Mouse (Mus musculus) E14TG2a.4 (cell line): ENCODE data around the gene Nid1.
"Not testable (repeated sequence)": the region's sequence is repeated elsewhere in the genome, so short reads cannot be mapped to it uniquely, and the experiment has no call there.

Experiments used
- CTCF ChIP-seq: conservative IDR thresholded peaks from 2 replicates; pipeline ENCODE4 v1.5.1; 2014; ENCODE audit warnings: low read length
- NANOG ChIP-seq: IDR thresholded peaks from 2 replicates; pipeline ENCODE4 v1.6.1; 2014; ENCODE audit warnings: borderline replicate concordance, low read length, mixed read lengths

GRCm38 (mm10) chr13:13449981-13450380 is 12.6 kb downstream of the Nid1 start:
- not testable (repeated sequence) for TF ChIP-seq CTCF, NANOG
